Mouse (Mus musculus) stomach, postnatal 0 days (tissue): ENCODE data around the gene Stk11ip.

Experiments used
- CTCF ChIP-seq: IDR thresholded peaks from 2 replicates; pipeline ENCODE4 v1.5.1; 2016; ENCODE audit warnings: antibody characterized with exemption, low read depth, mild to moderate bottlenecking, moderate library complexity
- EP300 ChIP-seq: optimal IDR thresholded peaks from 2 replicates; pipeline ENCODE3; 2016; ENCODE audit warnings: antibody characterized with exemption

- no peak for TF ChIP-seq EP300
- TF ChIP-seq CTCF: no peak
Observed at GRCm38 (mm10) chr1:75480735-75481134, 40.6 kb upstream of the Stk11ip start.
